Mouse (Mus musculus): ENCODE measurements around the gene Kntc1. TPM values are rescaled to one million over a fixed set of nuclear protein-coding genes. Genes with fewer than 3 reads are reported as not detected.
A peak's percentile ranks its signal among the peaks of the same experiment; 100 is the strongest.

Gene Kntc1
- polyA plus RNA-seq, 1 experiment from 2014 or later: 35.9 TPM

DNA sequence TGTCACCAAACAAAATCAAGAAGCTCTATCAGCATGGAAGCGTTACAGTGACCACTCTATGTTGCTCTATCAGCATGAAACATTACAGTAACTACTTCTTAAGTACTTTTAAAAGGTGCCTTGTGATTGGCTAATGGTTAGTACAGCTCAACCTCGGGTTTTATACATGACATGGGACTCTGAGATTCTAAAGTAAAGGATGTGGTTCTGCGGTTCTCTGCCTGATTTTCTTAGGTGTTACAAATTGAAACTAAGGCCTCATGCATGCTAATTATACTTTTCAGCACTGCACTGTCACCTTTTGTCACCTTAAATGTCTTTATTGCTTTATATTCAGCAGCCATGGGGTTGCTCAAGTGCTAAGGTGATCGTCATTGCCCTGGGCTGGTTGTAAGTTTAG lies 32.3 kb downstream of the Kntc1 start:
- Histone ChIP-seq H3K9ac (ENCODE audit: low read depth, low read length) (no peak overlapping the region), H3K27me3 (ENCODE audit: control insufficient read depth, insufficient read depth, low read length) (no peaks in the 10 kb centered on the region), H3K4me2 (replicated peaks; ENCODE audit: low read depth, low read length) (no peak overlapping the region), H3K9me3 (ENCODE audit: control insufficient read depth, low read length) (no peaks in the 10 kb centered on the region), H3K4me3 (ENCODE audit: low read length) (no peak overlapping the region), H3K36me3 (ENCODE audit: control insufficient read depth, insufficient read depth, low read length) (peaks cover 82% of the 10 kb centered on the region), H3K27ac (ENCODE audit: low read depth, low read length) (no peak overlapping the region), H3K4me1 (ENCODE audit: control insufficient read depth, insufficient read depth, low read length) (no peaks in the 10 kb centered on the region)
- ATAC-seq (ENCODE audit: low FRiP score, low TSS enrichment): no peak
- 90% methylated on average over 4 of the region's 4 CpGs for WGBS

DNA sequence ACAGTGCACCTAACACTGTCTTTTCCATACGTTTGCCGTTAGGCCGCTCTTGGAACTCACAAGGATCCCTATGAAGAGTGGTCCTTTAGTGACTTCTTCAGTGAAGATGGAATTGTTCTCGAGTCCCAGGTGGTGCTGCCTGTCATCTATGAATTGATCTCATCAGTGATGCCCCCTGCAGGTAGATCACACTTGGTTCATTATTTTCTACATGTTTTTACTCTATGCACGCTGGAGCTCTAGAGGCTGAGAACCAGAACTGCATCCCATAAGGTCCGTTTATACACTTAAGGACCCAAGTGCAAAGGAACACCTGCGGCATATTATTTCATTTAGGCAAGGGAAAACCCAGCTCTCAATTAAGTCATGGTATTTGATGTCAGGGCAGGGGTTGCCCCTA lies 39.5 kb downstream of the Kntc1 start:
- Histone ChIP-seq H3K4me2 (replicated peaks; ENCODE audit: low read depth, low read length) (no peak overlapping the region), H3K9me3 (ENCODE audit: control insufficient read depth, low read length) (no peaks in the 10 kb centered on the region), H3K27me3 (ENCODE audit: control insufficient read depth, insufficient read depth, low read length) (no peaks in the 10 kb centered on the region), H3K4me1 (ENCODE audit: control insufficient read depth, insufficient read depth, low read length) (no peaks in the 10 kb centered on the region), H3K36me3 (ENCODE audit: control insufficient read depth, insufficient read depth, low read length) (peaks cover 86% of the 10 kb centered on the region), H3K27ac (ENCODE audit: low read depth, low read length) (no peak overlapping the region), H3K4me3 (ENCODE audit: low read length) (no peak overlapping the region), H3K9ac (ENCODE audit: low read depth, low read length) (no peak overlapping the region)
- 91% methylated on average over 7 of the region's 7 CpGs for WGBS
- ATAC-seq (ENCODE audit: low FRiP score, low TSS enrichment): no peak

DNA sequence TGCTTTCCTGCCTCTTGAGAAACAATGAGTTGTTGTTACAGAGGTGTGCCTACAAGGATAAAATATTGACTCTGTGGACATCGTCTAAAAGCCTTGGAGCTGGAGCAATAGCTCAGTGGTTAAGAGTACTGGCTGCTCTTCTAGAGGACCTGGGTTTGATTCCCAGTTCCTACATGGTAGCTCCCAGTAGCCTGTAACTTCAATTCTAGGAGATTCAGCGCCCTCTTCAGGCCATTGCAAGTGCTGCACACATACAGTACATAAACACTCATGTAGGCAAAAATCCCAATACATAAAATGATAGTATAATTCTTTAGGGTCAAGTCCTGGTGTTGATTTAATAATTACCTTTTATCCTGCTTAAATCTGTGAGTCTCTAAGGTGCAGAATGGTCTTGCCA lies 43.6 kb downstream of the Kntc1 start:
- H3K27me3 ChIP-seq (ENCODE audit: control insufficient read depth, insufficient read depth, low read length): no peaks in the 10 kb centered on the region
- H3K4me2 ChIP-seq (replicated peaks; ENCODE audit: low read depth, low read length): no peak overlapping the region
- no peak overlapping the region for H3K9ac ChIP-seq (ENCODE audit: low read depth, low read length)
- WGBS: 84% methylated on average over 2 of the region's 2 CpGs
- H3K4me3 ChIP-seq (ENCODE audit: low read length): no peak overlapping the region
- no peak for ATAC-seq (ENCODE audit: low FRiP score, low TSS enrichment)
- no peak overlapping the region for H3K27ac ChIP-seq (ENCODE audit: low read depth, low read length)
- H3K4me1 ChIP-seq (ENCODE audit: control insufficient read depth, insufficient read depth, low read length): no peaks in the 10 kb centered on the region
- H3K9me3 ChIP-seq (ENCODE audit: control insufficient read depth, low read length): no peaks in the 10 kb centered on the region
- H3K36me3 ChIP-seq (ENCODE audit: control insufficient read depth, insufficient read depth, low read length): peaks cover 82% of the 10 kb centered on the region

DNA sequence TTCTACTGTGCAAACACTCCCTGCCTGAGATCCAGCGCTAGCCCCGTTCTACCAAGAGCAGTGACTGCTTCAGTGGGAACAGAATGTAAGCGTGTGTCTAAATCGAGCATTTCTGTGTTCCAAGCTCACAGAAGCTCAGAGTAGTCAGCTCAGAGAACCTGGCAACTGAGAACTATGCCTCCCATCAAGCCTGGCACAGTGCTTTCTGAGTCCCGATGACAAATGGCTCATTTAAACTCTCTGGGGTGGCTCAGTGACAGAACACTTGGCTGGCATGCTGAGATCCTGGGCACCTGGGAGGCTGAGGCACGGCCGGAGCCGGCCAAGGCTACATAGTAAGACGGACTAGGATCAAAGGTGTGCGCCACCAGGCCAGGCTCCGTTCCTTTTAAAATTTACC lies 56.8 kb downstream of the Kntc1 start:
- H3K27me3 ChIP-seq (ENCODE audit: control insufficient read depth, insufficient read depth, low read length): no peaks in the 10 kb centered on the region
- H3K9ac ChIP-seq (ENCODE audit: low read depth, low read length): no peak overlapping the region
- H3K4me3 ChIP-seq (ENCODE audit: low read length): no peak overlapping the region
- no peaks in the 10 kb centered on the region for H3K9me3 ChIP-seq (ENCODE audit: control insufficient read depth, low read length)
- 97% methylated on average over 11 of the region's 11 CpGs for WGBS
- no peak overlapping the region for H3K4me2 ChIP-seq (replicated peaks; ENCODE audit: low read depth, low read length)
- no peak overlapping the region for H3K27ac ChIP-seq (ENCODE audit: low read depth, low read length)
- no peaks in the 10 kb centered on the region for H3K4me1 ChIP-seq (ENCODE audit: control insufficient read depth, insufficient read depth, low read length)
- ATAC-seq (ENCODE audit: low FRiP score, low TSS enrichment): no peak
- peaks cover 71% of the 10 kb centered on the region for H3K36me3 ChIP-seq (ENCODE audit: control insufficient read depth, insufficient read depth, low read length)

- H3K36me3 ChIP-seq (ENCODE audit: control insufficient read depth, insufficient read depth, low read length): peaks cover 62% of the 10 kb centered on the region
- WGBS: 89% methylated on average over 5 of the region's 5 CpGs
- ATAC-seq (ENCODE audit: low FRiP score, low TSS enrichment): no peak
These were observed 59.0 kb downstream of the Kntc1 start for GRCm38 (mm10) chr5:123808541-123808940.

DNA sequence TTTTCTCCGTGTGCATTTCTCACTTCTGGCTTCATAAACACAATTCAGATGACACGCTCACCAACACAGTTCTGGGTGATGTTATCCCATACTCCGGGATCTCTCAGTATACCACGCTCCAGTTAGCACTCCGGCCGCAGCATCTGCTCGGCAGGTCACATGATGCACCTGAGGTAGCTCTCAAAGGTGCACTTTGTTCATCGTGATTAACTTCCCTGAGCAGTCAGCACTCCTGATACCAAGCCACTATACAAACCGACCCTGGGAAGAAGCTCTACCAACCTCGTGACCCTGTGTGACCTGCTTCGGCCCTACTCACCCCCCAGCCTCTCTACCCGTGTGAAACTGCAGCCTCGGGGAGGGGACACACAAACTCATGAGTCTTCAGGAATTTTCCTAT lies 59.6 kb downstream of the Kntc1 start:
- Histone ChIP-seq H3K9ac (ENCODE audit: low read depth, low read length) (no peak overlapping the region), H3K4me3 (ENCODE audit: low read length) (no peak overlapping the region), H3K27ac (ENCODE audit: low read depth, low read length) (no peak overlapping the region), H3K4me1 (ENCODE audit: control insufficient read depth, insufficient read depth, low read length) (no peaks in the 10 kb centered on the region), H3K36me3 (ENCODE audit: control insufficient read depth, insufficient read depth, low read length) (peaks cover 57% of the 10 kb centered on the region), H3K4me2 (replicated peaks; ENCODE audit: low read depth, low read length) (no peak overlapping the region), H3K27me3 (ENCODE audit: control insufficient read depth, insufficient read depth, low read length) (no peaks in the 10 kb centered on the region), H3K9me3 (ENCODE audit: control insufficient read depth, low read length) (no peaks in the 10 kb centered on the region)
- ATAC-seq (ENCODE audit: low FRiP score, low TSS enrichment): no peak
- 88% methylated on average over 13 of the region's 13 CpGs for WGBS

More at GRCm38 (mm10) chr5:123808541-123808940, 59.0 kb downstream of the Kntc1 start:
- Histone ChIP-seq H3K9me3 (ENCODE audit: control insufficient read depth, low read length) (no peaks in the 10 kb centered on the region), H3K4me1 (ENCODE audit: control insufficient read depth, insufficient read depth, low read length) (no peaks in the 10 kb centered on the region), H3K9ac (ENCODE audit: low read depth, low read length) (no peak overlapping the region), H3K27me3 (ENCODE audit: control insufficient read depth, insufficient read depth, low read length) (no peaks in the 10 kb centered on the region), H3K27ac (ENCODE audit: low read depth, low read length) (no peak overlapping the region), H3K4me3 (ENCODE audit: low read length) (no peak overlapping the region), H3K4me2 (replicated peaks; ENCODE audit: low read depth, low read length) (no peak overlapping the region)

DNA sequence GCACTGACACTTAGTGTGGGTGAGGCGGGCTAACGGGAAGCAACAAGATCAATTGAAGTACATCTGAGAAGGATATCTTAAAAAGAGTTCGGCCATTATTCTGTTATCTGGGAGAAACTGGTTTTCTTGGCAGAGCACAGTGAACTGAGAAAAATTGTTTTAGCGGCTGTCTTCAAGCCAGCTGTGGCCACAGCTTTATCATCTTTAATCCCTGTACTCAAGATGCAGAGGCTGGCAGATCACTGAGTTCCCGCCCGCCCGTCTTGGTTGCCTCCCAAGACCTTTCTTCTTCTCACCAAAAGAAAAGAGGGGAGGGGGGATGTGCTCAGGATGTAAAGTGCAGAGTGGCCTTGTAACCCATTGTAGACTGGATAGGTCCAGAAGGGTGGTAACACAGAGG lies 67.4 kb downstream of the Kntc1 start:
- Histone ChIP-seq H3K27ac (ENCODE audit: low read depth, low read length) (no peak overlapping the region), H3K27me3 (ENCODE audit: control insufficient read depth, insufficient read depth, low read length) (no peaks in the 10 kb centered on the region), H3K36me3 (ENCODE audit: control insufficient read depth, insufficient read depth, low read length) (peaks cover 41% of the 10 kb centered on the region), H3K9me3 (ENCODE audit: control insufficient read depth, low read length) (no peaks in the 10 kb centered on the region), H3K4me1 (ENCODE audit: control insufficient read depth, insufficient read depth, low read length) (peaks cover 20% of the 10 kb centered on the region), H3K4me3 (ENCODE audit: low read length) (no peak overlapping the region), H3K9ac (ENCODE audit: low read depth, low read length) (no peak overlapping the region), H3K4me2 (replicated peaks; ENCODE audit: low read depth, low read length) (no peak overlapping the region)
- no peak for ATAC-seq (ENCODE audit: low FRiP score, low TSS enrichment)
- 85% methylated on average over 7 of the region's 7 CpGs for WGBS

GRCm38 (mm10) chr5:123818941-123819577 lies 69.5 kb downstream of the Kntc1 start:
- H3K9me3 ChIP-seq (ENCODE audit: control insufficient read depth, low read length): no peaks in the 10 kb centered on the region
- no peak overlapping the region for H3K9ac ChIP-seq (ENCODE audit: low read depth, low read length)
- H3K27ac ChIP-seq (ENCODE audit: low read depth, low read length): no peak overlapping the region
- no peaks in the 10 kb centered on the region for H3K27me3 ChIP-seq (ENCODE audit: control insufficient read depth, insufficient read depth, low read length)
- no peak overlapping the region for H3K4me3 ChIP-seq (ENCODE audit: low read length)
- WGBS: 74% methylated on average over 19 of the region's 19 CpGs
- H3K4me2 ChIP-seq (replicated peaks; ENCODE audit: low read depth, low read length): no peak overlapping the region
- peaks cover 20% of the 10 kb centered on the region for H3K4me1 ChIP-seq (ENCODE audit: control insufficient read depth, insufficient read depth, low read length)
- ATAC-seq (ENCODE audit: low FRiP score, low TSS enrichment): no peak
- H3K36me3 ChIP-seq (ENCODE audit: control insufficient read depth, insufficient read depth, low read length): peaks cover 30% of the 10 kb centered on the region

DNA sequence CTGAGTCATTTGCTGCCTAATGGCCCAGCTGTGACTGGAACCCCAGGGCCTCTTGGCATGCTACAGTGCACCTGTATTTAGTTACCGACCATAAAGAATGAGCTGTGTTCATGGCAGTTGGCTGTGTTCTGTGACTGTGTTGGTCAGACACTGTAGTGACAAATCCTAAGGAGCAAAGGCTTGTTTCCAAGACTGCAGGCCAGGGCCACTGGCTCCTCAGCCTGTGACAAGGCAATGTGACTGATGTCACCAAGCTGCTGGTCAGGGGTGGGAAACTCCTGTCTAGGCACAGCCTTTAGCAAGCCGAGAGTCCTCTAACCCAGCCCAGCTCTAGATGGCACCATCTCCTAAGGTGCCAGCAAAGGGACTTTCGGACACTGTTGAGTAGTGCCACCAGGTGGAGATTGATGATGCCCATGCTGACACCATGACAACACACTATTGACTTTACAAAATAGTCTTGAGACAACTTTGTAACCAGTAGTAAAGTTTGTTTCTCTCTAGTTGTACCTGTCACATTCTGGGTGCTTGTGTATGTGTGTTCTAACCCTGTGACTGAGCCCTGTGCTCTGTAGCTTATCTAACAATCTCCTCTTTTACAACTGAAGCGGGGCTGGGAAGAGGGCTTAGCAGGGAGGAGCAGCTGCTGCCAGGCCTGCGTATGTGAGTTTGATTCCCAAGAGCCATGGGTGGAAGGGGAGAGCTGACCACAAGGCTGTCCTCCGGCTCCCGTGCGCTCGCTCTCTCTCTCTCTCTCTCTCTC lies 71.2 kb downstream of the Kntc1 start:
- H3K4me3 ChIP-seq (ENCODE audit: low read length): no peak overlapping the region
- H3K36me3 ChIP-seq (ENCODE audit: control insufficient read depth, insufficient read depth, low read length): peaks cover 23% of the 10 kb centered on the region
- H3K9me3 ChIP-seq (ENCODE audit: control insufficient read depth, low read length): no peaks in the 10 kb centered on the region
- peak; percentile 81 for ATAC-seq (ENCODE audit: low FRiP score, low TSS enrichment)
- H3K27ac ChIP-seq (ENCODE audit: low read depth, low read length): peak overlapping the region; percentile 19; the same call in 1 of the 2 replicates
- H3K9ac ChIP-seq (ENCODE audit: low read depth, low read length): no peak overlapping the region
- WGBS: 47% methylated on average over 9 of the region's 9 CpGs
- H3K27me3 ChIP-seq (ENCODE audit: control insufficient read depth, insufficient read depth, low read length): no peaks in the 10 kb centered on the region
- H3K4me1 ChIP-seq (ENCODE audit: control insufficient read depth, insufficient read depth, low read length): peaks cover 20% of the 10 kb centered on the region
- H3K4me2 ChIP-seq (replicated peaks; ENCODE audit: low read depth, low read length): no peak overlapping the region

Measured in kidney, embryonic 14.5 days (tissue).